Mouse (Mus musculus): Measurements from ENCODE around the gene Supt20.

DNA sequence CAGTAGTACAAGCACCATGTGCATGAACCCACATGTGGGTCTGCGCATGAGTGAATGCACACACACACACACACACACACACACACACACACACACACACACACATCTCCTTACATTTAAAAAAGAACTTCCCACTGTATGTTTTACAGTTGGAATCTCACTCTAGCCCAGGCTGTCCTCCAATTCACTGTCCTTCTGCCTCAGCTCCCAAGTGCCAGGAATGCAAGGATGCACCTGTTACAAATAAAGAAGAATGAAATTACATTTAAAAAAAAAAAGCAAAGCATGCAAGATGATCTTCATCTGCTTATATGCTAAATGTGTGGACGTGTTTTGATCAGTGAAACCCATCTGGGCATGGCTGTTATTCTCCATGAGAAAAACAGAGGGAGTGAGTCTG, 15.8 kb upstream of the Supt20 start:
- no peak for TF ChIP-seq CTCF (IDR thresholded peaks at IDR 0.05; ENCODE audit: low read depth)
- no peak for TF ChIP-seq EP300 (IDR thresholded peaks at IDR 0.05; ENCODE audit: low read depth)

All from liver, postnatal 0 days (tissue).